Mouse (Mus musculus) spleen, postnatal 4 days (tissue): ENCODE data around the gene Asap3.

Experiments
- DNase-seq, 2 experiments: peaks; one replicate each; pipeline ENCODE4 v3.0.0; 2022; ENCODE audit warnings: low spot score in 2 of 2

Asap3 gene

DNA sequence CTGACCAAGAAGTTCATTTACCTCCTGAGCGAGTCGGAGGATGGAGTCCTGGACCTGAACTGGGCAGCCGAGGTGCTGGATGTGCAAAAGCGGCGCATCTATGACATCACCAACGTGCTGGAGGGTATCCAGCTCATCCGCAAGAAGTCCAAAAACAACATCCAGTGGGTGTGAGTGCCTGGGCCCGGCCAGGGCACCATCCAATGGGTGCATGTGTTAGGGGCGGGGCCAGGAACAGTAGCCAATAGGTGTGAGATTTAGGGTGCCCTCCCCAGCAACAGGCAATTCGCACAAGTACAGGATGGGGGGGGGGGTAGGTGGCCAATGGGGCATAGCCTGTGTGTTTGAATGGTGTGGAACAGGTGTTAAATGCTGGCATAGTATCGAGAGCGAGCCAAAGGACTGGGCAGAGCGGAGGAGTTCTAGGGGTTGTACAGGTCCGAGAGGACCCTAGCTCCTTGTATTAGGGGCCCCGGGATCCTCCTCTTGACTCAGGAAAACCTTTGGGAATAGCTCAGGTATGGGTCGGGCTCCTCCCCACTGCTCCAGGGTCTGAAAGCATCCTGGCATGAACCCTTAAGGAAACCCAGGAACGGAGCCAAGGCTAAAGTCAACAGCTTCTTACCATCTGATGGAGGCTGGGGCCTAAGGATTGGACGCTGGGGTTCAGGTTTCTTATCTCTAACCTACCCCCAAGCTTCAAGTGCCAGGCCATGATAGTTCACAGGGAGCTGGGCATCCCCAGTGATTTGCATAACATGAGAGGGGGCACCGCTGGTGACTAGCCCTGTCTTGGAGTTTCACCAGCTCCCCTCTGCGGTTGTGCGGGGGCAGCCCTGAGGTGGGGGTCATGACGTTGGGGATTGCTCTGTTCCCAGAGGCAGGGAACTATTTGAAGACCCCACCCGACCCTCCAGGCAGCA, 25.5 kb upstream of the Asap3 start:
- peak; percentile 88 to 90 for DNase-seq

DNA sequence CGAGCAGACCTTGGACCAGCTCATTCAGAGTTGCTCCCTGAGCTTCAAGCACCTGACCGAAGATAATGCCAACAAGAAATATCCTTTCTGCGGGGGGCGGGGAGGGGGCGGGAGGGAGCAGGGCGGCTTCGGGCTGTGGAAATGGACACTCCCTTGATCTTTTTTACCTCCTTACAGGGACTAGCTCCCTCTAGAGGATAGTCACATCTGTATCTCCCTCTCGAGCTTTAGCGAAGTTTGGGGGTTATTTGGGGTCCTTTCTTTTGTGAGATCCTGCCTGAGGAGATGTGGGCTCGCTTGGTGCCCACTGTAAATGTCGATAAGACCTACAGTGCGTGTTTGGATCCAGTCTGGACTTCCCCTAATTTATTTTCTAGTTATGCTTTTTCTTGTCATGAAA, 24.8 kb upstream of the Asap3 start:
- no peak for DNase-seq

DNA sequence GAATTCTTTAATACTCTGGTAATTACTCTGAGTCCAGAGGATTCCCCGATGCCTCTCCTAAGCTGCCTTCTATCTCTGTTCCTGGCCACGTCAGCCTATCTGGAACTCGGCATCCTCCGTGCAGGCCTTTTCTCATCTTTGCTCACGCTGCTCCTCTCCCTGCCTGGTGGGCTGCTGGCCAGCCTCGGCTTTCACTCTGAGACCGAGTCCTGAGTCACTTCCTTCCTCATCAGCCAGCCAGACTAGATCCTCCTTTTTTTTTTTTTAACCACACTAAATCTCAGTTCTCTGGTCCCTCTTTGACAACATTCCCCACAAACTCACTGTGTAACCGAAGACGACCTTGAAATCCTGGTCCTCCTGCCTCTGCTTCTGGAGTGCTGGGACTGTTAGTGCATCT, 20.8 kb upstream of the Asap3 start:
- DNase-seq: no peak

DNA sequence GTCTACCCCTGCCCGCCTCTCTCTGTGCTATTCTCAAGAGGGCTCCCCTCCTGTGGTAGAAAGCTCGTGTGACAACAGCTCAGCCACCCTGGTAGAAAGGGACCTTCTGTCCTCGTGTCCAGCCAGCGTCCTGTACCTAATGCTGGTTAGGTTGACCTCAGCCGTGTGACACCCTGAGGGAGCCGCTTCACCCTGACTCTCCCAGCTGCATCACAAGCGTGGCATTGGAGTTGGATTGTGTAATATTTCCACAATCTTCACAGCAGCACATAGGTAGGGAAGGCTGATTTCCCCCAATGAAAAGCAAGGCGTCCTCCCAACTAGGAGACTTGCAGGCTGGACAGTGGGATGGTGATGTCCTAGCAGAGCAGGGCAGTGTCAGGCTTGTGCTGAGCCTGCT, 19.9 kb upstream of the Asap3 start:
- no peak for DNase-seq

DNA sequence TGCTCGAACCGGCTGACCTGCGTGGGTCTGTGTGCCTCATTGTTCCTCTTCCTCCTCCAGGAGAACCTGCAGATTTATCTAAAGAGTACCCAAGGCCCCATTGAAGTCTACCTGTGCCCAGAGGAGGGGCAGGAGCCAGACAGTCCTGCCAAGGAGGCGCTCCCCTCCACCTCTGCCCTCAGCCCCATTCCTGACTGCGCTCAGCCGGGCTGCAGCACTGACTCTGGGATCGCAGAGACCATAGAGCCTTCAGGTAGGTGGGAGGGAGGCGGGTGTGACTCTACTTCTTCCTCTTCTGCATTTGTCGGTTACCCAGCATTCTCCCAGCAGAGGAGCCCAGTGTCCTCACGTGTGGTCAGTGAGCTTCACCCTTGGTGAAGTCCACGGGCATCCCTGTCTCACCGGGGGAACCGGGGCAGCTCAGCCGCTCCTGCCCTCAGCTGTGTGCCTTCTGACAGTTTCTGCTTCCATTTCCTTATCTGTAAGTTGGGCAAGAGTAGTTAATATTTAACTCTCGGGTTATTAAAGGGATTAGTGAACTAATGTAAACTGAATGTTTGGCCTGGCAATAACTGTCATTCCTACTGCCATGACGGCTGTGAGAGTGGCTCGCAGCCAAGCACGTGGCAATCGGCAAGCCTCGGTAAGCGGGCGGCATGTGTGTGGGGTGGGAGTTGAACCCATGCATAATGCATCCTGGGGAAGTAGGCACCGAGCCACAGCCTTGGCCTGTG, 19.3 kb upstream of the Asap3 start:
- DNase-seq: no peak

DNA sequence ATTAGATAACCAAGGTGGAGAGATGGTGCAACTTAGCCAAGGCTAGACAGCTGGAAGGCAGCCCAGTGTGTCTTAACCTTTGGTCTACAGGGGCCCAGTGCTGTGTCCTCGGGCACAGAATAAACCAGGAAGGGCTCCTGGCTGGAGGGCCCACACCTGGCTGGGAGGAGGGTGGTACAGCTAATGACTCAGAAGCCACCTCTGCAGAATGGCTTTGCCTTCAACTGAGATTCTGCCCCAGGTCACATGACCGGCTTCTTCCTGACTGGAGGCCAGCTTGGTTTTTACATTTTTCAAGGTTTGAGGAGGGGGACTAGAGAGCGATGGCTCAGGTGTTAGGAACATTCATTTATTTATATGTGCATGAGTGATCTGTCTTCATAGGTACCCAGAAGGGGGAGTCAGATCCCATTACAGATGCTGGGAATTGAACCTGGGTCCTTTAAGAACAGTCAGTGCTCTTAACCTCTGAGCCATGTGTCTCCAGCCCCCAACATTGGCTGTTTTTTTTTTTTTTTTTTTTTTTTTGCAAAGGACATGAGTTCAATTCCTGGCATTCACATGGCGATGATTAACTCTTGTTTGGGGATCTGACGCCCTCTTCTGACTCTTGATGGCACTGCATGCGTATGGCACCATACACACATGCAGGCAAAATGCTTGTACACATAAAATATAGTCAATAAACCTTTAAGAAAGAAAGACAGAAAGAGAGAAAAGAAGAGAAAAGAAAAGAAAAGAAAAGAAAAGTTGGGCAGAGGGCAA, 17.0 kb upstream of the Asap3 start:
- peak in 1 of 2 experiments; percentile 69 for DNase-seq

DNA sequence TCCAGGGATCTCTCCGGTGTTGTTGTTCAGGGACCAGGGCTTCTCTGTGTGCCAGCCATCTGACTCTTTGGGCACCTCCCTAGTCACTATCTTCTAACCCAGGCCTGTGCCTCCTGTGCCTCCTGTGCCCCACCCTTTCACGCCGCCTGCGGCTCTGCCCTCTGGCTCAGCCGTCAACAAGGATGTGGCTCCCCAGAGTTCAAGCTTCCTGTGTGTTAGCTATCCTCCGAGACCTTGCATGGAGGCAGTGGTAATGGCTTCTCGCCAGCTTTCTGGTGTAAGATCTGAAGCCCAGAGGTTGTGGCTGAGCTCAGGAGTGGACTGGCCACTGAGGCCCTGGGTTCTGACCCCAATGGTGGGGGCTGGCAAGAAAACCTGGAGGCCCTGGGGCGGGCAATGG, 16.3 kb upstream of the Asap3 start:
- DNase-seq: peak; percentile 84 to 88

DNA sequence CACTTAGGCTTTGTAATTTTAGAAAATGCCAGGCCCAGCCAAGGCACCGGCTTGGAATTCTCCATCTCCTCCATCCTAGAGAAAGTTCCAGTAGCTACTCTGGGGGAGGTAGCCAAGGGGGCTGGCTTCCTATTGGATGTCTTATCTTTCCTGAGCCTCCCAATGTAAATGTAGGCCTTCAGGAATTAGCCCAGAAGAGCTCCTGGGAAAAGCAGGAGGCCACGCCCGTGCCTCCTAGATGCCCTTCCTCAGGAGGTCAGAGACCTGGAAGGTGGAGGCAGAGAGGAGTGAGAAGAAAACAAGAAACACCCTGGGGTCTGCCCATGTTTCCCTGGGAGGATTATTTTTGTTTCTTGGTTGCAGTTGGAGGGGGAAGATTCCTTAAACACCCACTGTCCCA, 12.6 kb upstream of the Asap3 start:
- no peak for DNase-seq

DNA sequence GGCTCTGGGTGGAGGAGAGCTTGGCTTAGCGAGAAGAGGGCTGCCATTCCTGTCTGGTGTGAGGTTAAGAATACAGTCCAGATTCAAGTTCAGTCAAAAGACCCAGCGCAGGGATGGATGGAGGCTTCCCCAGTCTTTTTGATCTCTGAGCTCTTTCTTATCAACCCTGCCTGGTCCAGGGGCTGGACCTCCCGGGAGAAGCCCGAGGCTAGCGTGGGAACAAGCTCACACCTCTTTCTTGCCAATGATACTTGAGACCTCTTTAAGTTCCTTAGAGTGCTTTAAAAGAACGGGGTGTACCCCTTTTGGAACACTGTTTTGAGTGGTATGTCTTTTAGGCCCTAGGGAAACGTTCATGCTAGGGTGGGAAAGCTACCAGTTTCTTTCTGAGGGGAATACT, 11.1 kb upstream of the Asap3 start:
- no peak for DNase-seq

DNA sequence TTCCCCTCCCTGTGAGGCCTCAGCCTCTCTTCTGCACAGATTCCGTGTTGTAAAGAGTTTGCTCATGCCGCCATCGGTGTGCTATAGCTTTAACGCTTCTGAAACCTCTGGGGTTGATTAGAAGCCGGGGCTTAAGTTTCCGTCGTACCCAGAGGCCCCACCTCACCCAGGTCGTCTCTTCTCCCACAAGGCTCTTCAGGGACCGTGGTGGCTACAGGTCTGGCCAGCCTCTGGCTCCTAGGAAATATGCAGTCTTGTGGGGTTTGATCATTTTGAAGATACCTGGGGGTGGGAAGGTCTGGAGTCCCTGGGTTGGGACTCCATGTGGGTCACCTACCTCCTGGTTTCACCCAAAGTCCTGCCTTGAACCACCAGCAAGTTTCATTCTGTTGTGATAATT, 10.5 kb upstream of the Asap3 start:
- DNase-seq: peak in 1 of 2 experiments; percentile 63

DNA sequence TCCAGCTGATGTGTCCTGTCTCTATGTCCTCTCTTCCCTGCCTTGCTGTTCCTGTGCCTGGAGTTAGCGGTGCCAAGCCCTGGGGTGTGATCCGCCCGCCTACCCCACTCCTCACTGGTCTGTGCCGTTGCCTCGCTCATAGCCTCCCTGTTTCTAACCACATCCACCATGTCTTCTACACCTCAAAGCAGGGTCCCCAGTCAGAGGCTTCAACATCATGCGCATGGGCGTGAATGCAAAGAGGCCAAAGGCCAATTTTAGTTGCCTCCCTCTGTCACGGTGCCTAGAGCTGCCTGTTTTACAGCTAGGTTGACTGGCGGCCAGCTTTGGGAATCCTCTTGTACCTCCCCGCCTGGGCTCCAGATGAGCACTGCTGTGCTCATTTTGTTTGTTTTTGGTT, 10.0 kb upstream of the Asap3 start:
- peak in 1 of 2 experiments; percentile 63 for DNase-seq

DNA sequence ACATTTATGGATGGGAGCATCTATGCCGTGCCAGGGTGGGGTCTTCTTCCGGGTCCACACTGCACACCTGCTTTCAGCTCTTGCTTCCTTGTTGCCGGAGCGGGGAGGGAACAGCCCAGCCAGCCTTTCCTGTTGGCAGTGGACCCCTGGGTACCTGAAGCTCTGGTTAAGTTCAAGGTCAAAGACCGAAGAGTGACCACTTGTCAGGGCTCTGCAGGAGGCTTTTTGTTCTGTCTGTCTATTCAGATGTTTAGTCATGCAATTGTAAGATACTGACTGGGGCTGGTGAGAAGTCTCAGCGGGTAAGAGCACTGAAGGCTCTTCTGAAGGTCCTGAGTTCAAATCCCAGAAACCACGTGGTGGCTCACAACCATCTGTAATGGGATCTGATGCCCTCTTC, 7.3 kb upstream of the Asap3 start:
- DNase-seq: peak in 1 of 2 experiments; percentile 59

DNA sequence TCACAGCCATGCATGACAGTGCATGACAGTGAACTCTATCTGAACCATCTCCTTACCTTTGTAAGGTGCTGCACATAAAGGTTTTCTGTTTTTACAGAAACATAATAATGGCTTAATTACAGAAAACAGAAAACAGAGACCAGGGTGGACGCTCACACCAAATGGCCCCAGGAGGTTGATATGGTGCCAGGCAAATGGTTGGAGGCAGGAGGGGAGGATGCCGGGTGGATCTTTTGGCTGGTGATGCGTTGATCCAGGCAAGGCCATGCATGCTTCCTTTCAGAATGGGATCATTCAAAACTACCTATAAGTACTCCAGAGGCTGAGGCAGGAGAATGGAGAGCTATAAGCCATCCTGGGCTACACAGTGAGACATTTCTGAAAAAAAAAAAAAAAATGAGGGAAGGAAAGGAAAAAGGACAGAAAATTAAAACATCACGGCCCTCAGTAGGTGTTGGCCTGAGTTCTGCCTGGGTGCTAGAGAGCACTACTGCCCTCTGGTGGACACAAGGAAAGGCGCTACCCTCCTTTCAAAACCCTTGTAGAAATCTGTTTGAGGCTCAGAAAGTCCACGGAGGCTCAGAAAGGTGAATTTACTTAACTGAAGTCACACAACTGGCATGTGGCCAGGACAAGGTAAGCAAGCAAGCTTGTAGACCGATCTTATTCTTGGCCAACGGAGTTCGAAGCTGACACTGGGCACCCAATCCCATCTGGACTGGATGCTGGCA, 6.4 kb upstream of the Asap3 start:
- DNase-seq: peak; percentile 50 to 81

DNA sequence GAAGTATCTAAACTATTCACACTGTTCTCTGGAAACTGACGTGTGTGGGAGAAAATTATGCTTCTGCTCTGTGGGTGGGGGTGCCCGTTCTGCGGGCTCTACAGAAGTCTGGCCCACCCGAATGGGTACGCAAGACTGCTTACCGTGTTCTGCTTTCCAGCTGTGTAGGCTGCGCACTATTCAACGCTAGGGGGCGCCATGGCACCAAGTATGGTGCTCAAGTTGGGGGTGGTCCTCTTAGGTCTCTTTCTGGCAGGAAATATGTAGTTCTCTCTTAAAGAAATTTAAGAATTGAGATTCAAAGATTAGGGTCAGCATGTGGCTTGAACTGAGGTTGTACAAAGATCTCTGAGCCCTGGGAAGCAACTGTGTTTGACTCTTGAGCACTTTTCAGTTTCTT, 3.7 kb upstream of the Asap3 start:
- peak; percentile 72 to 90 for DNase-seq

DNA sequence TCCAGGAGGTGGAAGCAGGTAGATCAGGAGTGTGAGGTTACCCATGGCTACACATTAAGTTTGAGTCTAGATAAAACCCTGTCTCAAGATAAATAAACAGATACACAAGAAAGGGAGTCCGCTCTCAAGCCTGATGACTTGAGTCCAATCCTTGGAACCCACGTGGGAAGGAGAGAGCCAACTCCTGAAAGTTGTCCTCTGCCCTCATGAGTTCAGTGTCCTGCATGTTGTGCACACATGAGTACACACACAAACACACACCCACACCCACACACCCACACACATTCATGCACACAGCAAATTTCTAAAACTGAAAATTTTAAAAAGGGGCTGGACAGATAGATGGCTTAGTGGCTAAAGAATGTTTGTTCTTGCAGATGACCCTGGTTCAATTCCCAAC, 1.4 kb upstream of the Asap3 start:
- DNase-seq: no peak

DNA sequence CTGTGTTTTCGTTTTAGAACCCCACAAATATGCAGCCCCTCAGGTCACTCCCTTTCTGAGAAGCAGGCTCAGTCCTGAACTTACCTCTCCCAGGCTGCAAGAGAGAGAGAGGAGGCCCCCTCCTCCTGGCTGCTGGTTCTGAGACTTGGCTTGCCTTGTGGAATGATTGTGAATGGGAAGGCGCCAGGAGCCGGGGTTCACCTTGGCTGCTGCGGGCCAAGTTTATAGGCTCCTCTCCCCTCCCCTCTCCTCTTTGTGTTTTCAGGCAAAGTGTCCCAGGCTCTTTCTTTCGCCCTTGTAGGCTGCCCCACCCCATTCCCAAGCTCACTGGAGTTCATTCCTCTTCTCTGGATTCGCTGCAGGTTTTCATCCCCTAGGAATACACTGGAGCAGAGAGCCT, 778 bp downstream of the Asap3 start:
- no peak for DNase-seq

DNA sequence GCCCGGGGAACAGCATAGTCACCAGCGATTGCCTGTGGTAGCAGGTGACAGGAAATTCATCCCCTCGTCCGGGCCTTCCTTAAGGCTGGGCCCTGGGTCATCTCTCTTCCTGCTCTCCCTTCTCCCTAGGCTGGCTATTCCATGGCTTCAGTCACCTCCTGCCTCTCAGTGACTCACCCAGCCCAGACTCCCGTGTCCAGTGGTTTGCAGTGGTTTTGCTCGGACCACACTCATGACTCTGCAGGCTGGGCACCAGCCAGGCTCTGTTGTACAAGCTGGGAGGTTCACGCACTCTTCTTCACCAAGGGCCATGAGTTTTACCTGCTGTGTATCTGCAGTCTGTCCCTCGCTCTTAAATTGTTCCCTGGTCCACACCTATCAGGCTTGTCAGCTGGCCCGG, 4.8 kb downstream of the Asap3 start:
- DNase-seq: no peak

DNA sequence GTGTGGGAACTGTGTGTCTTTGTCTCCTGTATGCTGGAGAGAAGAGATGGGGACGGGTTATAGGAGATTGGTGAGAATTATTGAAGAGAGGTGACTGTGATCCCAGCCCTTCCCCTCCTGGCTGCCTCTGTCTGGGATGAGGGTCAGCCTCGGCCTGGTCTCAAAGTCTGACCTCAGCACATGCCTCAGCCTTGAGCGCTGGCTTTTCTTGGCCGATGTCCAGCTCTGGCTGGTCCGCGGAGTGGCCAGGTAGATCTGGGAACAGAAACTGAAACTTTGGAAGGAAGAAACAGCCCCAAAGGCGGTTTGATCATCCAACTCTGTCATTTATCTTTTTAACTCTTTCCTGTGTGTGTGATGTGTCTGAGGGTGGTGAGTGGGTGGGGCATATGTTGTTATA, 7.5 kb downstream of the Asap3 start:
- no peak for DNase-seq

DNA sequence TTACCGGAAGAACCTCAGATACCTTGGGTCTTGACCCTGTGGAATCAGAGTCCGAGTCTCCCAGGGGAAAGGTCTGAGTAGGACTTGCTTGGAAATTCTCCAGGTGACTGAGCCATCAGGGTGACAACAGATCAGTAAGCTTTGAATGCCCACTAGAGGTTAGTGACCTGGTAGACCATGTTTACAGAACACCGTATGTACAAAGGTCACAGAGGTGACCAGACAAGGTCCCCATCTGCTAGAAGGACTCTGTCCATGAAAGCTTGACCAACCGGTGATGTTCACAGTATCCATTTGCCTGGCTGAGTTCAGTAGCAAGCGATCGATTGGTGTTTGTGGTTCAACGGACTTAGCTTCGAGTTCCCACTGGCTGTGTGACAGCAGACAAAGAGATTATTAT, 8.7 kb downstream of the Asap3 start:
- DNase-seq: no peak

DNA sequence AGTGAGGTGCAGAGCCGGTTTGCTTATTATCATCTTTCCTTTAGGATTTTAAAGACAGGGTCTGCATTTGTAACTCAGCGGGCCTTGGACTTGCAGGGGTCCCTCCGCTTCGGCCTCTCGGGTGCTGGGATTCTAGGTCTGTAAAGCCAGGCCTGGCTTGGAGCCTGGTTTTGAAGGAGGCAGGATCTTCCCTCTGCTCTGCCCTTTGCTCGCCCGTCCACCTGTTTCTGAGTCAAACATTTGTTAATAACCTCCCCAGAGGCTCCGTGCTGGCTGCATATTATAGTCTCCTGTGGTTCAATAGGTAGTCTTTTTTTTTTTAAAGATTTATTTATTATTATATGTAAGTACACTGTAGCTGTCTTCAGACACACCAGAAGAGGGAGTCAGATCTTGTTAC, 9.4 kb downstream of the Asap3 start:
- no peak for DNase-seq

DNA sequence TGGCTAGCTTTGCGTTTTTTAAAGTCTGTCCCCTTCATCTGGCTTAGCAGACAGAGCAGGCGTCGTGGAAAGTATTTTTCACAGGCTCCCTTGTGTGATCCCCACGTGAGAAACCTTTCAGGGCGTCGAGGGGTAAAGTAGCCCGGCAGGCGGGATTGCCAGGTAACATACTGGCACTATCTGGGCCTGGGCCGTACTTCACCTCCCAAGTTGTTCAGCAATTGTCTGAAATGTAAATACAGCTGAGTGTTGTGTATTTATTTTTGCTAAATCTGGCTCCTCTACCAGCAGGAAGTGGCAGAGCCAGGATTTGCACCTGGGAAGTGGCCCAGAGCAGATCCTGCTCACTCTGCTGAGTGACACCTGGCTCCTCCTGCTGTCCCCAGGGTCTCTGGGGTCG, 10.9 kb downstream of the Asap3 start:
- no peak for DNase-seq
